Mouse (Mus musculus): ENCODE measurements at regions not wholly inside any gene's neighbourhood (a gene's known extent, or its start where the extent isn't known, plus 50 kb on each side); places are given as distances from the start of the nearest gene placed in this dataset.

- DNase-seq, result no peak
Observed at GRCm38 (mm10) chr5:119235884-119236283, 434.6 kb upstream of the Tbx3 start.

- peak; percentile 77 for DNase-seq
Observed at GRCm38 (mm10) chr5:119246824-119247223, 423.6 kb upstream of the Tbx3 start.

GRCm38 (mm10) chr5:119248626-119249025 lies 421.8 kb upstream of the Tbx3 start:
- DNase-seq, result peak; percentile 57

GRCm38 (mm10) chr5:119249124-119249718 lies 421.2 kb upstream of the Tbx3 start:
- DNase-seq, result peak; percentile 31

- DNase-seq, result no peak
Observed at GRCm38 (mm10) chr5:119251311-119252047, 419.0 kb upstream of the Tbx3 start.

- DNase-seq, result no peak
Observed at GRCm38 (mm10) chr5:119257374-119258120, 412.9 kb upstream of the Tbx3 start.

GRCm38 (mm10) chr5:119258831-119259230 lies 411.6 kb upstream of the Tbx3 start:
- DNase-seq, result no peak

- peak; percentile 72 for DNase-seq
Observed at GRCm38 (mm10) chr5:119265149-119265890, 405.1 kb upstream of the Tbx3 start.

GRCm38 (mm10) chr5:119271234-119271852 lies 399.1 kb upstream of the Tbx3 start:
- DNase-seq, result no peak

- no peak for DNase-seq
Observed at GRCm38 (mm10) chr5:119273203-119273602, 397.3 kb upstream of the Tbx3 start.

GRCm38 (mm10) chr5:119273615-119274014 lies 396.9 kb upstream of the Tbx3 start:
- no peak for DNase-seq

GRCm38 (mm10) chr5:119274817-119275494 lies 395.5 kb upstream of the Tbx3 start:
- DNase-seq, result no peak

GRCm38 (mm10) chr5:119280146-119280545 lies 390.3 kb upstream of the Tbx3 start:
- DNase-seq, result no peak

GRCm38 (mm10) chr5:119289808-119290207 lies 380.7 kb upstream of the Tbx3 start:
- no peak for DNase-seq

- DNase-seq, result no peak
Observed at GRCm38 (mm10) chr5:119292323-119292722, 378.1 kb upstream of the Tbx3 start.

- no peak for DNase-seq
Observed at GRCm38 (mm10) chr5:119292889-119293288, 377.6 kb upstream of the Tbx3 start.

- no peak for DNase-seq
Observed at GRCm38 (mm10) chr5:119299311-119299710, 371.2 kb upstream of the Tbx3 start.

- DNase-seq, result peak; percentile 32
Observed at GRCm38 (mm10) chr5:119300106-119300505, 370.4 kb upstream of the Tbx3 start.

GRCm38 (mm10) chr5:119301539-119301938 lies 368.9 kb upstream of the Tbx3 start:
- no peak for DNase-seq

GRCm38 (mm10) chr5:119304721-119305120 lies 365.7 kb upstream of the Tbx3 start:
- DNase-seq, result no peak

GRCm38 (mm10) chr5:119307768-119308167 lies 362.7 kb upstream of the Tbx3 start:
- no peak for DNase-seq
